Mouse (Mus musculus): ENCODE measurements around the gene Clptm1l. TPM values are rescaled to one million over a fixed set of nuclear protein-coding genes. Genes with fewer than 3 reads are reported as not detected.
A peak's percentile ranks its signal among the peaks of the same experiment; 100 is the strongest.

Gene Clptm1l
- 10 to 100 TPM; 60.1 to 63.6 TPM for total RNA-seq (2021)

DNA sequence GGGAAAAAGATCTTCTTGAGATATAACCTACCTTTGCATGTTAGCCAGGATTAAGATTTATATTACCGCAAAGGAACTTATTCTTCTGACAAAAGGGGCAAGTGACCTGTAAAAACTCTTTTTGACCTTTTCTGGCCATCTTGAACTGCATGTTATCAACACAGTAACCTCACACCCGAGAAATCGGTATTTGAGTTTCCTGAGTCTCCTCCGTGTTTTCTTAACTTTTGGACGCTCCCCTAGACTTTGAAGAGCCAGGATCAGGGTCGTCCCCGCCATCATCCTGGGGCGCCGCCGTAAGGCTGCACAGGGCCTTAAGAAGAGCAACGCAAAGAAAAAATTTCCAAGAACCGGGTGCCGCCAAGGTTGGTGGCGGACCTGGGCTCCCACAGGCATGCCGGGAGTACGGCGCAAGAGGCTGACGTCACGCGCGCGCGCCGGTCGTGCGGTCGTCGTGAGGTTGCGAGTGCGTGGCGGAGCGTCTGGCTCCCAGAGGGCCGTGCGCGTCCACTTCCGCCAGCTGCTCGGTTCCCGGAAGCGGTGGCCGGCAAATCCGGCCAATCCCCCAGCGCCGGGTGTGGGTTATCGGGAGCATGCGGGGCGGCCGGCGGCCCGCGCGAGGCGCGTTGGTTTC, at the start of gene Clptm1l:
Gene Clptm1l (plus strand): TSS at position 485 of the 634 bp plus-strand sequence.
- peak; percentile 93 for DNase-seq (ENCODE audit: low spot score)
- intact Hi-C loops (cut with DNase I): loop anchor here (5.0 kb wide), 1 partner anchor 91 kb away; no protein-coding TSS in a partner anchor

DNA sequence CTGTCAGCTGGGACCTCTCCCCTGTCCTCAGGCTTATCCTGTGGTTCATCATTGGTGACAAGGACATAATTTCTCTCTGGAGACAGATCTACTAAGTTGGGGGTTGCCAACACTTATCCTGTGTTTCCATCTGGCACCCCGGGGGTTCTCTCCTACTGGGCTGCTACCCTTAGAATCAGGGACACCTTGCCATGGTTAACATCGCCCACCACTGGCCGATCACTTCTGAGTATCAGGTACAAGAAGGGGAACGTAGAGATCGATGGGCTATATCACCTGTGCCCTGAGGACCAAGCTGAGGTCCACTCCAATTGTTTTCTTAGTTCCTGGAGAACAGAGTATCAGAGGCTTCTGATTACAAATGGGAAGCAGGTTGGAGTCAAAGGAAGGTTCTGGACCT, 39.6 kb upstream of the Clptm1l start:
- no peak for DNase-seq (ENCODE audit: low spot score)
- intact Hi-C loops (cut with DNase I): no loop called here

DNA sequence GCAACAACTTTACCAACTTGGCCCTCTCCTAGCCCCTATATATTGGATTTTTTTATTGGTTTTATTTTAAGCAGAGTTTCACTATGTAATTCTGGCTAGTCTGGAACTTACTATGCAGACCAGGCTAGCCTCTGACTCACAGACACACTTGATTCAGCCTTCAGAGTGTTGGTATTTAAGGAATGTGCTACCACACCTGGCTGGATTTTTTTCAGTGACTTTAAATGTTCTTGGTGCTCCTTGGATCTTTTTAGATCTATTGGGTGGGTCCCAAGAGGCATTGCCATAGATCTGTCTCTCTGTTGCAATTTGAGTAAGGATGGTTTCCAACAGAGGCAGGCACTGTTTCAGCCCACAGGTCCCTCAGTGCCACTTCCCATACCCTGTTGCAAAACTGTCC, 28.8 kb upstream of the Clptm1l start:
- intact Hi-C loops (cut with DNase I): no loop called here
- DNase-seq (ENCODE audit: low spot score): no peak

DNA sequence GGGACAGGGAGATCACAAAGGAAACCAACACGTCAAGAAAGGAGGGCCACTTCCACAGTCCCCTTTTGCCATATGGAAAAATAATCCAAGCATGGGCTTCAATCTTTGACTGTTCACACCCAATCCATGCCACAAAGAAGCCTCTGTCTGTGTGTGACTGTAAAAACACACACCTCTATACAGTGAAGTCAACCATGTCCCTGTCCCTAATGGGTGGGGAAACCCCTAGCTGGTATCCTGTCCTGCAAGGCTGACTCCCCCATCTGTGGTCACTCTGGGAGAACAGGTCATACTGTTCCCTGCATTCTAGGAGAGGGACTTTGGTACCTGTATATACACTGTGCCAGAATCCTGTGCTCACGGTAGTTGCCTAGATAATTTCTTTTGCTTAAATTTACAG, 26.5 kb upstream of the Clptm1l start:
- DNase-seq (ENCODE audit: low spot score): no peak
- intact Hi-C loops (cut with DNase I): no loop called here

DNA sequence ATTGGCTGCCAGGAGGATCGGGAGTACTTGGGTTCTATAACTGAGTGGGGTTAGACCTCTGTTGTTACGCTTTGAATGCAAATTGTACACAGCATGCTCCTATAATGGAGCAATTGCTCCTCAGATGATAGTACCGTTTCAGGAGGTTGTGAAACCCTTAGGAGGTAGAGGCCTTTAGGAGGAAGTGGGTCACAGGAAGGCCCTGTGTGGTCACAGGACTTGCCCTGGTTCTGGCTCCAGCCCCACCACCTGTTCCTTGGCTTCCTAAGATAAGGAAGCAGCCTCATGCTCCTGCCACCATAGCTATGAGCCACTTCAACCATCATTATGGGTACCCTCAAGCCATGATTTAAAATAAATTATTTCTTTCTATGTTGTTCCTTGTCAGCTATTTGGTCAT, 12.3 kb upstream of the Clptm1l start:
- intact Hi-C loops (cut with DNase I): no loop called here
- no peak for DNase-seq (ENCODE audit: low spot score)

DNA sequence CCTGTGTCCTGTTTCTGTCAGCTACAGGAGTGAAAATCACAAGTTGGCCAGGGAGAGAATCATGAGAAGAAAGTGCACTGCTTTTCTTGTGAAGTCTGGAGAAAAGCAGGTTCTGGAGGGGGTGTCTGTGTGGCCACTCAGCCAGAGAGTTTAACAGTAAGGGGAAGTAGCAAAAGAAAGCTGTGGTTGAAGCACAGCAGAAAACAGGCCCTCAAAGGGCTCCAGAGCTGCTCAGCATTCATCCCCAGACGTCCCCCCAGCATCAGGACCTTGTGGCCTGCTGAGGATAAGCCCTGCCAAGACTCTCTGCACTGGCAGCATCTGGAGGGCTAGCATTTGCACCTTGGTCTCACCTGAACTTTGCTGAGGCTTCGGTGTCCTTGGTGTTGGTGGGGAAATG, 11.3 kb upstream of the Clptm1l start:
- intact Hi-C loops (cut with DNase I): no loop called here
- DNase-seq (ENCODE audit: low spot score): no peak

DNA sequence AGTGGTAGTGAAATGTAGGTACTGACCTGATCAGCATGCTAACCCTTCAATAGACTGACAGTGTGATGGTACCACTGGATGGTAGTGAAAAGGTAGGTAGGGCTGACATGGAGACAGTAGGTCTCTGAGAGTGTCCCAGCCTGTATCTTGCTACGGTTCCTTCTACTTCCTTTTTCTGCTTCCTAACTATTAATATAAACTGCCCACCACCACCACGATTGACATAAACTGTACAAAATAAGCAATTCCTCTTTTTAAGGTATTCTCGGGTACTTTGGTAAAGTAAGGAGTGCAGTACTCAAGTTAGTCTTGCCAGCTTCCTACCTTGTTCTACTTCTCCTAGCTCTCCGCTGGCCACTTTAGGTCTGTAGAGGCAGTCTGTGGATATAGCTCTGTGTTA, 7.5 kb upstream of the Clptm1l start:
- intact Hi-C loops (cut with DNase I): no loop called here
- no peak for DNase-seq (ENCODE audit: low spot score)

DNA sequence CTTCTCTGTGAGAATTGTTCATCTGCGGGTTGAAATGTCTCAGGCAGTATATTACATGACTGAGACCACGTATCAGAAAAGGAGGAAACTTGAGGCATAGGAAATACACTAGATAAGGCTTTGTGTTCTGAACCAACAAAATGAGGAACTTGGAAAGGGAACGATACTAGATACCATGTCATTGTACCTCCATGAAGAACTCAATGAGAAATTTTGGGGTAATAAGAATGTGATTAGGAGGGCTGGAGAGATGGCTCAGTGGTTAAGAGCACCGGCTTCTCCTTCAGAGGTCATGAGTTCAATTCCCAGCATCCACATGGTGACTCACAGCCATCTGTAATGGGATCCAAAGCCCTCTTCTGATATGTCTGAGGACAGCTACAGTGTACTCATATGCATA, 3.6 kb upstream of the Clptm1l start:
- no peak for DNase-seq (ENCODE audit: low spot score)
- intact Hi-C loops (cut with DNase I): loop anchor here (5.0 kb wide), 1 partner anchor 88 kb away; no protein-coding TSS in a partner anchor

DNA sequence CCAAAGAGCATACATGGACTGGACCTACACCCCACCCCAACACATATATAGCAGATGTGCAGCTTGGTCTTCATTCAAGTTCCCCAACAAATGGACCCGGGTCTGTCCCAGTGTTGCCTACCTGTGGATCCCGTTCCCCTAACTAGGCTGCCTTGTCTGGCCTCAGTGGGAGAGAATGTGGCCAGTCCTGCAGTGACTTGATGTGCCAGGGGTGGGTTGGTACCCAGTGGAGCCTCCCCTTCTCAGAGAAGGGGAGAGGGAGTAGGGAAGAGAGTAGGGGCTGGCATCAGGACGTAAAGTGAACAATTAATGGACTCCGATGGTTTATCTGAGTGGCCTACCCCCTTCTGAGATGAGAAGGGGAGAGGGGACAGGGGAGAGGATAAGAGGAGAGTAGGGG, 760 bp upstream of the Clptm1l start:
- intact Hi-C loops (cut with DNase I): loop anchor here (5.0 kb wide), 1 partner anchor 91 kb away; no protein-coding TSS in a partner anchor
- DNase-seq (ENCODE audit: low spot score): no peak

DNA sequence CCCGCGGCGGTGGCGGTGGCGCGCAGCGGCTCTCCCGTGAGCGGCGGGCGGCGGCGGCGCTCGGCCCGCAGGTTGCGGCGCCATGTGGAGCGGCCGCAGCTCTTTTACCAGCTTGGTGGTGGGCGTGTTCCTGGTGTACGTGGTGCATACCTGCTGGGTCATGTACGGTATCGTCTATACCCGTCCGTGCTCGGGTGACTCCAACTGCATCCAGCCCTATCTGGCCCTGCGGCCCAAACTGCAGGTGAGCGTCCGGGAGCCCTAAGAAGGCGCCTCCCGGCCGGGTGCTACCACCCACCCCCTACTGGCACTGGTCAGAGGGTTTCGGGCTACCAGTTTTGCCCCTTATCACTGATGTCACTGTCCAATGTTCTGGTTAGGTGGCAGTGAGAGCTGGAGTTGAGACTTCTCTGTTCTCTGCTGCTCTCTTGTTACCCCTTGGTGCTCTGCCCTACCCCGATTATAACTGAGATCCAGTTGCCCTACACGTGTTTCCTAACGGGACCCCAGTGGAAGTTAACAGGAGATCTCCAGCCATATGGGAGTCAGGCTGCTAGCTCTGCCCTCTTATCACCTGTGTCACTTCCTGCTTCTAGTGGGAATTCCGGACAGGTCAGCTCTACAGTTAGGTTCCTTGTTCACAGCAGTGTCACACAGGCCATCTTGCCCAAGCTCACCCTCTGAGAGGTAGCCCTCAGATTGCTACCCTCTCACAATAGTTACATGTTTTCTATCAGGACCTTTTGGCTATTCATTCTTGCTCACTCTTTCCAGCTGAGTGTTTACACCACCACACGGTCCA, 551 bp downstream of the Clptm1l start:
- intact Hi-C loops (cut with DNase I): loop anchor here (5.0 kb wide), 1 partner anchor 92 kb away; no protein-coding TSS in a partner anchor
- DNase-seq (ENCODE audit: low spot score): no peak

DNA sequence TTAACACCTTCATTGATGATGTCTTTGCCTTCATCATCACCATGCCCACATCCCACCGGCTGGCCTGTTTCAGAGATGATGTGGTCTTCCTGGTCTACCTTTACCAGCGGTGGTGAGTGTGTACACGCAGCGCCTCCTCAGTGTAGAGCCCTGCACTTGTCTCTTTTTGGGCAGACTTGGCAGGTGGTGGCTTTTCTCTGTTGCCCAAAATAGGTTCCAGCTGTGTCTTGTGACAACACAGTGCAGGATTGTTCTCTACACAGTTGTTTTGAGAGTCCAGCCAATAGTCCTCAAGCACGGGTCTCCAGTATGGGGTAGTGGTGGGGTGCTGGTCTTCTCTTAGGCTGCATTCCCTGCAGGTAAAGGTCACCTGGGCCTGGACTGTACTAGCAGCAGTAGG, 14.6 kb downstream of the Clptm1l start:
- intact Hi-C loops (cut with DNase I): loop anchor here (5.0 kb wide), 1 partner anchor 191 kb away; no protein-coding TSS in a partner anchor
- DNase-seq (ENCODE audit: low spot score): no peak

DNA sequence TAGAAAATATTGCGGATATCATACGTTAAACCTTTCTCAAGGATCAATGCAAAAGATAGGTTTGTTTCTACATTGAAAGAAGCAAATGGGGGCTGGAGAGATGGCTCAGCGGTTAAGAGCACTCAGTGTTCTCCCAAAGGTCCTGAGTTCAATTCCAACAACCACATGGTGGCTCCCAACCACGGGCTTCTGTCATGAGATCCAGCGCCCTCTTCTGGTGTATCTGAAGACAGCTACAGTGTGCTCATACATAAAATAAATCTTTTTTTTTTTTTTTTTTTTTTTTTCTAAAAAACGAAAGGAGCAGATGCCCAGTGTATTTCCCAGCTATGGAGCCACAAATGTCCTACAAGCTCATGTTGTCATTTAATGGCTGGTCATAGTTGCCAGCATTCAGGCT, 16.8 kb downstream of the Clptm1l start:
- intact Hi-C loops (cut with DNase I): no loop called here
- DNase-seq (ENCODE audit: low spot score): no peak

DNA sequence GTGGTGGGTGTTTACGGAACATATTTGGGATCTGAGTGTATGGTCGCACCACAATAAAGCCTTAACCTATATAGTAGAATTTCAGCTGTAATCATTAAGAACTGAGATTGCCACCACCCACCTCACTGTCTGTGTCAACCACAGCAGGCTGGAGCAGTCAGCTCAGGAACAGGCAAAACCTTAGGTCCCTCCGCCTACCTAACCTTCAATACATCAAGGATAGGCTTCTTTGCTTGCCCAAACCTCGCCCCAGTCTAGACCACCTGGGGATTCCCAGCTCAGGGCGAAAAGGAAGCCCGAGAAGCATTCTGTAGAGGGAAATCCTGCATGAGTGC, 22.6 kb downstream of the Clptm1l start:
- intact Hi-C loops (cut with DNase I): loop anchor here (5.0 kb wide), 2 partner anchors 99 to 114 kb away; no protein-coding TSS in a partner anchor
- DNase-seq (ENCODE audit: low spot score): no peak

DNA sequence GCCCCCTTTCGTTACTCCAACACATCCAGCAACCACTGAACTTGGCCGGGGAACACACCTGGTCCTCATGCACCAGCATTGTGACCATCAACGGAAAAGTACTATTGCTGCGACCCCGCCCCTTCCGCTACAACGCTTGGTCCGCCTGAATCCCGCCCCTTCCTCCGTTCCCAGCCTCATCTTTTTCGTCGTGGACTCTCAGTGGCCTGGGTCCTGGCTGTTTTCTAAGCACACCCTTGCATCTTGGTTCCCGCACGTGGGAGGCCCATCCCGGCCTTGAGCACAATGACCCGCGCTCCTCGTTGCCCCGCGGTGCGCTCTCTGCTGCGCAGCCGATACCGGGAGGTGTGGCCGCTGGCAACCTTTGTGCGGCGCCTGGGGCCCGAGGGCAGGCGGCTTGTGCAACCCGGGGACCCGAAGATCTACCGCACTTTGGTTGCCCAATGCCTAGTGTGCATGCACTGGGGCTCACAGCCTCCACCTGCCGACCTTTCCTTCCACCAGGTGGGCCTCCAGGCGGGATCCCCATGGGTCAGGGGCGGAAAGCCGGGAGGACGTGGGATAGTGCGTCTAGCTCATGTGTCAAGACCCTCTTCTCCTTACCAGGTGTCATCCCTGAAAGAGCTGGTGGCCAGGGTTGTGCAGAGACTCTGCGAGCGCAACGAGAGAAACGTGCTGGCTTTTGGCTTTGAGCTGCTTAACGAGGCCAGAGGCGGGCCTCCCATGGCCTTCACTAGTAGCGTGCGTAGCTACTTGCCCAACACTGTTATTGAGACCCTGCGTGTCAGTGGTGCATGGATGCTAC, 23.1 kb downstream of the Clptm1l start, which contains the start of gene Tert:
Gene Tert (plus strand): TSS at position 167 of the 805 bp plus-strand sequence.
- no peak for DNase-seq (ENCODE audit: low spot score)
- intact Hi-C loops (cut with DNase I): loop anchor here (5.0 kb wide), 2 partner anchors 100 to 115 kb away; no protein-coding TSS in a partner anchor

DNA sequence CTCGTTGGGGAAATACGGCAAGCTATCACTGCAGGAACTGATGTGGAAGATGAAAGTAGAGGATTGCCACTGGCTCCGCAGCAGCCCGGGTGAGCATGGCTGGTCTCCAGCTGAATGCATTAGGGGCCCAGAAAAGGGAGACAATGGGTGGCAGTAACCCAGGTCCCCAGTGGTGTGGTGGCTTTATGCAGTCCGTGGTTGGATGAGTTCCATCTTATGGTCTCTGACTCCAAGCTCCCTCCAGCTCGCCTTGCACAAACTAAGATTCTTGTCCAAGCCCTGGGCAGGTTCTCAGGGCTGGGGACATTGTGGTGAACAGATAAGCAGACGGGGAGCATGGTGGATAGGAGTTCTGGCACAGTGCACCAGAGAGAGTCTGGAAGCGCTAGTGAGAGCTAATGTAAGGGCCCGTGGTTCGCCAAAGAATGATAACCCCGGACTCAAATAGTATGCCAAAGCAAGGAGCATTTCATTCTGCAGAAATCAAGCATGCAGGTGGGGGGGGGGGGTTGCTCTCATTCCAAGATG, 24.8 kb downstream of the Clptm1l start:
- no peak for DNase-seq (ENCODE audit: low spot score)
- intact Hi-C loops (cut with DNase I): loop anchor here (5.0 kb wide), 2 partner anchors 101 to 116 kb away; no protein-coding TSS in a partner anchor

DNA sequence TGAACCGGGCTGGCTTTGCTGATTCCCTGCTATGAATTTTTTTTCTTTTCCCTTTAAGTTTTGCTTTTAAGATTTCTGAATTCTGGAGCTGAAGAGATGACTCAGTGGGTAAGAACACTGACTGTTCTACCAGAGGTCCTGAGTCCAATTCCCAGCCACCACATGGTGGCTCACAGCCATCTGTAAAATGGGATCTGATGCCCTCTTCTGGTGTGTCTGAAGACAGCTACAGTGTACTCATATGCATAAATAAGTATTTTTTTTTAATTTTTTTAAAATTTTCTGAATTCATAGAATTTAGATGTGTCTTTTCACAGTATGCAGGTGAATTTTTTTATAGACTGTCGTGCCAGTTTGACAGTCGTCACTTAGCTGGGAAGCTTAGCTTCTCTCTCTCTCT, 28.0 kb downstream of the Clptm1l start:
- intact Hi-C loops (cut with DNase I): no loop called here
- DNase-seq (ENCODE audit: low spot score): no peak

DNA sequence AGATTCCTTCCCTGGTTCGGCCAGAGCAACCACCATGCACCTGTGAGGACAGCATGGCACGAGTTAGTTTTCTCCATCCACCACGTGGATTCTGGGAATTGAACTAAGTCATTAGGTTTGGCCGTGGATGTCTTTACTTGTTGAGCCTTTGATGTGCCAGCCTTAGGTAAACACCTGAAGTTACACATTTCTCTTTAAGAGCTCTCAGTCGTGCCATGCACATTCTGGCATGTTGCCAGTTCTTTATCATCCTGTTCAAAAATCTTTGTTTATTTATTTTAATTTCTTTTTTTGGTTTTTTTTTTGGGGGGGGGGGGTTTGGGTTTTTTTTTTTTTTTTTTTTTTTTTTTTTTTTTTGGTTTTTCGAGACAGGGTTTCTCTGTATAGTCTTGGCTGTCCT, 34.0 kb downstream of the Clptm1l start:
- DNase-seq (ENCODE audit: low spot score): no peak
- intact Hi-C loops (cut with DNase I): no loop called here

DNA sequence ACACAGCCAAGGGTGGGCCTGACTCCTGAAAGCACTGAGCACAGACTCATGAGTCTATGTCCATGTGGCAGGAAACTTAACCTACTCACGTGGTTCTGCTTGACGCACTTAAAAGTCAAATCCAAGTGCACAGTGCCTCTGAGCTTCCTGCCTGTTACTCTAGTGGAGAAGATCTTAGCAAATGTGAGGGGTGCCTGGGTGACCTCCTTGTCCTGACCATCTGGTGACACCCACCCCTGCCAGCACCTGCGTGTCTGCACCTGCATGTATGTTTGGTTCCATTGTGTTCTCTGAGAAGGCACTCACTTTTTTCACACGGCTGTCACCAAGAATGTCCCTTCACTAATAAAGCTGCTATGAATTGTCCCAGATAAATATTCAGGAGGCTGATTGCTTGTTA, 37.5 kb downstream of the Clptm1l start:
- DNase-seq (ENCODE audit: low spot score): no peak
- intact Hi-C loops (cut with DNase I): no loop called here

DNA sequence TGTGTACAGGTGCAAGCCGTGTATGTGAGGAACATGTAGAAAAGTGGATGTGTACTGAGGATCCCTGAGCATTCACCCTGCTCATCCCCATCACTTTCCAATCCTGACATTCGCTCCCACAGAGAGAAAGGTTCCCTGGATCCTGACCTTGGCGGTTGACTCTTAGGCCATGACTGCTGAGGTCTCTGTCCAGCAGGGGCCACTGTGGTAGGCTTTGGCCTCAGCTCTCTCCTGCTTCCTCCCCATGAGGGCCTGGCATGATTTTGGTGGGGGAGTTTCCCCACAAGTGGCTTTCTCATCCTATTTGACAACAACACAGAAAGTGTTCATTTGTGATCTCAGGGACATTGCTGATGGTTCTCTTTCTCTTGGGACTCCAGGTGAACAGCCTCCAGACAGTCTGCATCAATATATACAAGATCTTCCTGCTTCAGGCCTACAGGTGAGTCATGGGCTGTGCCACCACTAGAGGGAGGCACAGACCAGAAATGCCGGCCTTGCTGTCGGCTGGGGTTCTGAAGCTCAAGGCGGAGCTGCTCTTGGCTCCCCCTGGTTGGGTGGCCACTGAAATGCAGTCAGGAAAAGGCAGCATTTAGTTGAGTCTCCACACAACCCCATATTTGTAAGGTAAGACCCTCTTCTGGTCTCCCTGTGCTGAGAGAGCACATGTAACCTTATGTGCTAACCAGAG, 42.7 kb downstream of the Clptm1l start:
- DNase-seq (ENCODE audit: low spot score): no peak
- intact Hi-C loops (cut with DNase I): loop anchor here (2.0 to 5.0 kb wide), 2 partner anchors 46 to 66 kb away; no protein-coding TSS in a partner anchor

Data from heart, postnatal 25 days (tissue).